Mouse (Mus musculus): ENCODE data around the gene Olfr669. TPM values are rescaled to one million over a fixed set of nuclear protein-coding genes. Genes with fewer than 3 reads are reported as not detected.

Gene Olfr669
- polyA plus RNA-seq, 1 experiment from 2014 or later = not detected

Other genes with a start within 250 kb of the Olfr669 start
- gene Olfr661, start 247.7 kb upstream of the Olfr669 start, polyA plus RNA-seq (2014; fragmentation: Nextera tagmentation; extraction: Ambion mirVana) = not detected in 2 replicates
- not detected in 2 replicates for gene Usp17le, start 156.8 kb upstream of the Olfr669 start, polyA plus RNA-seq (2014; fragmentation: Nextera tagmentation; extraction: Ambion mirVana)
- not detected in 2 replicates for gene Usp17lb, start 91.6 kb upstream of the Olfr669 start, polyA plus RNA-seq (2014; fragmentation: Nextera tagmentation; extraction: Ambion mirVana)
- not detected in 2 replicates for gene Usp17la, start 77.2 kb upstream of the Olfr669 start, polyA plus RNA-seq (2014; fragmentation: Nextera tagmentation; extraction: Ambion mirVana)
- not detected in 2 replicates for gene Olfr665, start 56.2 kb upstream of the Olfr669 start, polyA plus RNA-seq (2014; fragmentation: Nextera tagmentation; extraction: Ambion mirVana)
- gene Olfr666, start 38.3 kb upstream of the Olfr669 start, polyA plus RNA-seq (2014; fragmentation: Nextera tagmentation; extraction: Ambion mirVana) = not detected in 2 replicates
- gene Olfr667, start 12.8 kb upstream of the Olfr669 start, polyA plus RNA-seq (2014; fragmentation: Nextera tagmentation; extraction: Ambion mirVana) = not detected in 2 replicates
- not detected in 2 replicates for gene Olfr668, start 6.2 kb upstream of the Olfr669 start, polyA plus RNA-seq (2014; fragmentation: Nextera tagmentation; extraction: Ambion mirVana)
- not detected in 2 replicates for gene Olfr670, start 28.4 kb downstream of the Olfr669 start, polyA plus RNA-seq (2014; fragmentation: Nextera tagmentation; extraction: Ambion mirVana)
- gene Olfr671, start 44.9 kb downstream of the Olfr669 start, polyA plus RNA-seq (2014; fragmentation: Nextera tagmentation; extraction: Ambion mirVana) = not detected in 2 replicates
- gene Olfr672, start 67.8 kb downstream of the Olfr669 start, polyA plus RNA-seq (2014; fragmentation: Nextera tagmentation; extraction: Ambion mirVana) = not detected in 2 replicates
- gene Olfr675, start 94.2 kb downstream of the Olfr669 start, polyA plus RNA-seq (2014; fragmentation: Nextera tagmentation; extraction: Ambion mirVana) = not detected in 2 replicates
- gene Olfr676, start 98.5 kb downstream of the Olfr669 start, polyA plus RNA-seq (2014; fragmentation: Nextera tagmentation; extraction: Ambion mirVana) = not detected in 2 replicates
- not detected in 2 replicates for gene Olfr677, start 117.1 kb downstream of the Olfr669 start, polyA plus RNA-seq (2014; fragmentation: Nextera tagmentation; extraction: Ambion mirVana)
- gene Olfr678, start 130.2 kb downstream of the Olfr669 start, polyA plus RNA-seq (2014; fragmentation: Nextera tagmentation; extraction: Ambion mirVana) = not detected in 2 replicates
- gene Olfr679, start 147.0 kb downstream of the Olfr669 start, polyA plus RNA-seq (2014; fragmentation: Nextera tagmentation; extraction: Ambion mirVana) = not detected in 2 replicates
- not detected in 2 replicates for gene Olfr680-ps1, start 158.6 kb downstream of the Olfr669 start, polyA plus RNA-seq (2014; fragmentation: Nextera tagmentation; extraction: Ambion mirVana)
- not detected in 2 replicates for gene Olfr681, start 182.6 kb downstream of the Olfr669 start, polyA plus RNA-seq (2014; fragmentation: Nextera tagmentation; extraction: Ambion mirVana)
- not detected in 2 replicates for gene Olfr683, start 212.8 kb downstream of the Olfr669 start, polyA plus RNA-seq (2014; fragmentation: Nextera tagmentation; extraction: Ambion mirVana)
- not detected in 2 replicates for gene Olfr684, start 229.4 kb downstream of the Olfr669 start, polyA plus RNA-seq (2014; fragmentation: Nextera tagmentation; extraction: Ambion mirVana)